Mouse (Mus musculus): ENCODE results near the gene Sobp. TPM values are rescaled to one million over a fixed set of nuclear protein-coding genes. Genes with fewer than 3 reads are reported as not detected.
A peak's percentile ranks its signal among the peaks of the same experiment; 100 is the strongest.

The Sobp gene
- polyA plus RNA-seq, 1 experiment from 2014 or later: 11.1 TPM

GRCm38 (mm10) chr10:43093440-43093839 is 80.9 kb downstream of the Sobp start:
- no peak for DNase-seq (ENCODE audit: low spot score)
- no peak overlapping the region for H3K9ac ChIP-seq (ENCODE audit: low read depth, low read length)
- H3K4me3 ChIP-seq (ENCODE audit: low read depth, low read length): no peak overlapping the region
- 90% methylated on average over 10 of the region's 10 CpGs for WGBS
- H3K27ac ChIP-seq (ENCODE audit: low read depth, low read length): no peak overlapping the region
- H3K36me3 ChIP-seq (ENCODE audit: control insufficient read depth, insufficient read depth, low read length): no peaks in the 10 kb centered on the region
- H3K4me1 ChIP-seq (replicated peaks; ENCODE audit: control insufficient read depth, insufficient read depth, low read length): 0 out of 2 replicates have a peak, but pooled peaks cover 7% of the 10 kb centered on the region
- ATAC-seq (ENCODE audit: low FRiP score): no peak
- no peaks in the 10 kb centered on the region for H3K27me3 ChIP-seq (ENCODE audit: control insufficient read depth, insufficient read depth, low read length)
- no peak overlapping the region for H3K4me2 ChIP-seq (replicated peaks; ENCODE audit: low read depth, low read length)
- H3K9me3 ChIP-seq (ENCODE audit: control insufficient read depth, low read length): no peaks in the 10 kb centered on the region

DNA sequence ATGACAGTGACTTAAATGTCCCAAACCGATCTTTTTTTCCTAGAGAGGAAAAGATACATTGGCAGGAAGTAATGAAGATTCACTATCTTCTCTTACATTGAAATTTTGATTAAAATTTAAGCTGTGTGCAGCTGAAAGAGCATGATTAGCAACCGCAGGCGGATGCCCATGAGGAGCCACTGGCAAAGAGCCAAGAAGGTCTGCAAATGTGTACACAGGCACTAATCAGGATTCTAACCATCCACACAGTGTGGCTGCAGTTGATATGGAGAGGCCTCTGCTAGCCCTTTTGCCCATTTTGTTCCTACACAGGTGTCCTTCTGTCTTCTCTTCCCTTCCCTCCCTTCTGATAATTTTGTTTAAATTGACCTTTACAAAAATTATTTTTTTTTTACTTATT is 84.3 kb downstream of the Sobp start:
- Histone ChIP-seq H3K4me3 (ENCODE audit: low read depth, low read length) (no peak overlapping the region), H3K27me3 (ENCODE audit: control insufficient read depth, insufficient read depth, low read length) (no peaks in the 10 kb centered on the region), H3K36me3 (ENCODE audit: control insufficient read depth, insufficient read depth, low read length) (no peaks in the 10 kb centered on the region), H3K27ac (ENCODE audit: low read depth, low read length) (no peak overlapping the region), H3K9me3 (ENCODE audit: control insufficient read depth, low read length) (no peaks in the 10 kb centered on the region), H3K4me1 (replicated peaks; ENCODE audit: control insufficient read depth, insufficient read depth, low read length) (0 out of 2 replicates have a peak, but pooled peaks cover 2% of the 10 kb centered on the region), H3K9ac (ENCODE audit: low read depth, low read length) (no peak overlapping the region), H3K4me2 (replicated peaks; ENCODE audit: low read depth, low read length) (no peak overlapping the region)
- DNase-seq (ENCODE audit: low spot score): no peak
- WGBS: 90% methylated on average over 3 of the region's 3 CpGs
- ATAC-seq (ENCODE audit: low FRiP score): no peak

GRCm38 (mm10) chr10:43087421-43087820 is 86.9 kb downstream of the Sobp start:
- Histone ChIP-seq H3K27ac (ENCODE audit: low read depth, low read length) (no peak overlapping the region), H3K4me3 (ENCODE audit: low read depth, low read length) (no peak overlapping the region), H3K4me2 (replicated peaks; ENCODE audit: low read depth, low read length) (no peak overlapping the region), H3K27me3 (ENCODE audit: control insufficient read depth, insufficient read depth, low read length) (no peaks in the 10 kb centered on the region), H3K36me3 (ENCODE audit: control insufficient read depth, insufficient read depth, low read length) (no peaks in the 10 kb centered on the region), H3K9ac (ENCODE audit: low read depth, low read length) (no peak overlapping the region), H3K9me3 (ENCODE audit: control insufficient read depth, low read length) (no peaks in the 10 kb centered on the region), H3K4me1 (replicated peaks; ENCODE audit: control insufficient read depth, insufficient read depth, low read length) (peaks cover 3% of the 10 kb centered on the region; the same call in 1 of the 2 replicates)
- DNase-seq (ENCODE audit: low spot score) (no peak), ATAC-seq (ENCODE audit: low FRiP score) (no peak)
- 48% methylated on average over 2 of the region's 2 CpGs for WGBS

- Histone ChIP-seq H3K9ac (ENCODE audit: low read depth, low read length) (no peak overlapping the region), H3K4me3 (ENCODE audit: low read depth, low read length) (no peak overlapping the region), H3K36me3 (ENCODE audit: control insufficient read depth, insufficient read depth, low read length) (no peaks in the 10 kb centered on the region), H3K4me1 (replicated peaks; ENCODE audit: control insufficient read depth, insufficient read depth, low read length) (peaks cover 3% of the 10 kb centered on the region; the same call in 1 of the 2 replicates), H3K4me2 (replicated peaks; ENCODE audit: low read depth, low read length) (no peak overlapping the region), H3K27me3 (ENCODE audit: control insufficient read depth, insufficient read depth, low read length) (no peaks in the 10 kb centered on the region), H3K27ac (ENCODE audit: low read depth, low read length) (no peak overlapping the region), H3K9me3 (ENCODE audit: control insufficient read depth, low read length) (no peaks in the 10 kb centered on the region)
- 75% methylated on average over 6 of the region's 6 CpGs for WGBS
- ATAC-seq (ENCODE audit: low FRiP score) (peak; percentile 31; the same call in 1 of the 2 replicates), DNase-seq (ENCODE audit: low spot score) (no peak)
These were observed 87.4 kb downstream of the Sobp start for GRCm38 (mm10) chr10:43086888-43087287.

DNA sequence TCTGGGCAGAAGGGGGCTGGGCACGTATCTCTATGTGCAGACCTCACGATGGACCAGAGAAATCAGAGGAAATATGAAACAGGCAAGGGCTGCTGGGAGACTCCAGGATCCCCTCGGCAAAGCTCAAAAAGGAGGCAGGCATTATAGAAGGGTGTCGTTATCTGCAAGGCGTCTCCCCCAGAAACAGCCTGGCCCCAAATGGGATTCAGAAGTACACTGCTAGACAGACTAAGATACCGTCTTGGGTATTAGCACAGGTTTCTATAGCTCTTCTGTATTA is 90.3 kb downstream of the Sobp start:
- Histone ChIP-seq H3K36me3 (ENCODE audit: control insufficient read depth, insufficient read depth, low read length) (no peaks in the 10 kb centered on the region), H3K9me3 (ENCODE audit: control insufficient read depth, low read length) (no peaks in the 10 kb centered on the region), H3K9ac (ENCODE audit: low read depth, low read length) (no peak overlapping the region), H3K4me2 (replicated peaks; ENCODE audit: low read depth, low read length) (no peak overlapping the region), H3K27me3 (ENCODE audit: control insufficient read depth, insufficient read depth, low read length) (no peaks in the 10 kb centered on the region), H3K4me1 (replicated peaks; ENCODE audit: control insufficient read depth, insufficient read depth, low read length) (peaks cover 3% of the 10 kb centered on the region; the same call in 1 of the 2 replicates), H3K27ac (ENCODE audit: low read depth, low read length) (peak overlapping the region; percentile 53), H3K4me3 (ENCODE audit: low read depth, low read length) (no peak overlapping the region)
- ATAC-seq (ENCODE audit: low FRiP score): peak; percentile 30; the same call in 1 of the 2 replicates
- no peak for DNase-seq (ENCODE audit: low spot score)
- 50% methylated on average over 6 of the region's 6 CpGs for WGBS

- Histone ChIP-seq H3K4me1 (replicated peaks; ENCODE audit: control insufficient read depth, insufficient read depth, low read length) (peaks cover 3% of the 10 kb centered on the region; the same call in 1 of the 2 replicates), H3K9me3 (ENCODE audit: control insufficient read depth, low read length) (no peaks in the 10 kb centered on the region), H3K27me3 (ENCODE audit: control insufficient read depth, insufficient read depth, low read length) (no peaks in the 10 kb centered on the region), H3K4me3 (ENCODE audit: low read depth, low read length) (no peak overlapping the region), H3K9ac (ENCODE audit: low read depth, low read length) (no peak overlapping the region), H3K36me3 (ENCODE audit: control insufficient read depth, insufficient read depth, low read length) (no peaks in the 10 kb centered on the region), H3K27ac (ENCODE audit: low read depth, low read length) (peak overlapping the region; percentile 53), H3K4me2 (replicated peaks; ENCODE audit: low read depth, low read length) (no peak overlapping the region)
- ATAC-seq (ENCODE audit: low FRiP score): peak; percentile 60; the same call in 1 of the 2 replicates
- DNase-seq (ENCODE audit: low spot score): no peak
- 72% methylated on average over 8 of the region's 9 CpGs for WGBS
These were observed 90.8 kb downstream of the Sobp start for GRCm38 (mm10) chr10:43083288-43084086.

DNA sequence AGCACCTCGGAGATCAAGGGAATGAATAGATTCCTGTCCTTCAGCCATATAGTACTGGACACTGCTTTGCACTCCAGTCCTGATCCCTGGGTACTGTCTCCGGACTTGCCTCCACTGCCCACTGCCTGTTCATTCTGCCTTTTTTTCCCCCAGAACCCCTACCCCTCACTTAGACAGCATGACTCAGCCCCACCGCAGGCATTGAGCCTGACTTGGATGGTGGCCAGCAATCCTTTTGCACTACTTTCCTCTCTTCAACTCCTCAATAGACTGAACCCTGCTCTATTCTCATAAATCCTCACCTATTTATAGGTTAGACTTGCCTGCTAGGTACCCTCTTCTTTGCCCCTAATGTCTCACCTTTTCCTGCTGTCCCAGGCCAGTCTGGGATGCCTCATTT is 93.0 kb downstream of the Sobp start:
- peaks cover 3% of the 10 kb centered on the region; the same call in 1 of the 2 replicates for H3K4me1 ChIP-seq (replicated peaks; ENCODE audit: control insufficient read depth, insufficient read depth, low read length)
- no peak for ATAC-seq (ENCODE audit: low FRiP score)
- no peak overlapping the region for H3K9ac ChIP-seq (ENCODE audit: low read depth, low read length)
- no peaks in the 10 kb centered on the region for H3K9me3 ChIP-seq (ENCODE audit: control insufficient read depth, low read length)
- H3K27ac ChIP-seq (ENCODE audit: low read depth, low read length): no peak overlapping the region
- DNase-seq (ENCODE audit: low spot score): no peak
- H3K27me3 ChIP-seq (ENCODE audit: control insufficient read depth, insufficient read depth, low read length): no peaks in the 10 kb centered on the region
- H3K36me3 ChIP-seq (ENCODE audit: control insufficient read depth, insufficient read depth, low read length): no peaks in the 10 kb centered on the region
- no peak overlapping the region for H3K4me2 ChIP-seq (replicated peaks; ENCODE audit: low read depth, low read length)
- H3K4me3 ChIP-seq (ENCODE audit: low read depth, low read length): no peak overlapping the region
- 87% methylated on average over 3 of the region's 3 CpGs for WGBS

DNA sequence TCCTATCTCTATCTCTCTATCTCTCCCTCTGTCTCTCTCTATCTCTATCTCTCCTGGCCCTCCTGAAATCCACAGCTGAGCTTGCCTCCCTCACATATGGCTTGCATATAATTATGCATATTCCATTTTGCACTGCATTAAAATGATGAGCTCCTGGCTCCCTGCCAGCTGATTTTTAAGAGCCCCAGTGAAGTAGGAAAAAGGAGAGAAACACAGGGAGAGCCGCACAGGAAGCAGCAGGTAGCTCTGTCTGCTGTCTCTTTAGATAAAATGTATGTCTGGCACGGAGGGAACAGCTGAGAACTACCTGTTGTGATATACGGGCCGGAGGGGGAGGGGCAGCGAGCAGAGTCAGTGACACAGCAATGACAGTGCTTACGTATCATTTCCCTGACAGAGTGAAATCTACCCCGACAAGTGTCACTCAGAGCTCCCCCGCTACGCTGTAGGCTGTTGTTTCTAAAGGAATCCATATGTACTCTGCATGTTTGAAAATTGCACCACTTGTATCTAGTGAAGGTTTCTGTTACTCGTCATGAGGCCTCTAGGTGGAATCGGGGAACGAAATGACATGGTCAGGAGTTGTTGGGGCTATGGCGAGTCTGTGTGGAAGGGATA is 98.7 kb downstream of the Sobp start:
- no peak overlapping the region for H3K4me2 ChIP-seq (replicated peaks; ENCODE audit: low read depth, low read length)
- H3K36me3 ChIP-seq (ENCODE audit: control insufficient read depth, insufficient read depth, low read length): no peaks in the 10 kb centered on the region
- H3K9me3 ChIP-seq (ENCODE audit: control insufficient read depth, low read length): no peaks in the 10 kb centered on the region
- no peak overlapping the region for H3K9ac ChIP-seq (ENCODE audit: low read depth, low read length)
- H3K27ac ChIP-seq (ENCODE audit: low read depth, low read length): no peak overlapping the region
- no peaks in the 10 kb centered on the region; the same call in 1 of the 2 replicates for H3K4me1 ChIP-seq (replicated peaks; ENCODE audit: control insufficient read depth, insufficient read depth, low read length)
- 78% methylated on average over 13 of the region's 13 CpGs for WGBS
- no peak for ATAC-seq (ENCODE audit: low FRiP score)
- no peak overlapping the region for H3K4me3 ChIP-seq (ENCODE audit: low read depth, low read length)
- H3K27me3 ChIP-seq (ENCODE audit: control insufficient read depth, insufficient read depth, low read length): no peaks in the 10 kb centered on the region
- DNase-seq (ENCODE audit: low spot score): no peak

DNA sequence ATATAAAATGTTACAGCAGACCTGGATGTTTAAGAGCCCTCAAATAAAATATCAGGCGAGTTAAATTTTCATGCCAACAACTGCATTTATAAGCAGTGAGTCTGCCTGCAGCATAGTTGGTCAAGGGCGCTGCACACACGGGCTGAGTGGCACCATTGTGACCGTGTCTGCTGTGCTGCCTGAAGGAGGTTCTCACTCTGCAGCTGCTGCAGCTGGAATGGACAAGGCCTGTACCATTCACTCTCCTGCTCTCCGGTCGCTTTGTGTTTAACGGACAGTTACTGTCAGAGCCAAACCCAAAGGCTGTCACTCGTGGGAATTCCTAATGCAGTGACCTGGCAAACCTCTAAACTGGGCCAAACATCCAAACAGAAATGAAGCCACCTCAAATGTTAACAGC is 101.0 kb downstream of the Sobp start:
- ATAC-seq (ENCODE audit: low FRiP score): peak; percentile 51; the same call in 1 of the 2 replicates
- 43% methylated on average over 8 of the region's 8 CpGs for WGBS
- Histone ChIP-seq H3K27ac (ENCODE audit: low read depth, low read length) (no peak overlapping the region), H3K4me3 (ENCODE audit: low read depth, low read length) (no peak overlapping the region), H3K27me3 (ENCODE audit: control insufficient read depth, insufficient read depth, low read length) (no peaks in the 10 kb centered on the region), H3K9me3 (ENCODE audit: control insufficient read depth, low read length) (no peaks in the 10 kb centered on the region), H3K9ac (ENCODE audit: low read depth, low read length) (no peak overlapping the region), H3K4me1 (replicated peaks; ENCODE audit: control insufficient read depth, insufficient read depth, low read length) (no peaks in the 10 kb centered on the region; the same call in 1 of the 2 replicates), H3K36me3 (ENCODE audit: control insufficient read depth, insufficient read depth, low read length) (no peaks in the 10 kb centered on the region), H3K4me2 (replicated peaks; ENCODE audit: low read depth, low read length) (no peak overlapping the region)
- no peak for DNase-seq (ENCODE audit: low spot score)

All from hindbrain, embryonic 11.5 days (tissue).